Mouse (Mus musculus) c-Kit-positive CD71-positive TER-119-positive erythroid progenitor cells, embryonic 14.5 days (primary cell): ENCODE results near the gene Gzmk.

Experiments
- DNase-seq: peaks from one replicate; pipeline ENCODE4 v3.0.0-alpha.2; 2013; ENCODE audit warnings: low spot score

The Gzmk gene

GRCm38 (mm10) chr13:113202184-113202583, 23.5 kb downstream of the Gzmk start:
- DNase-seq: no peak

GRCm38 (mm10) chr13:113201631-113202030, 24.1 kb downstream of the Gzmk start:
- DNase-seq: no peak

DNA sequence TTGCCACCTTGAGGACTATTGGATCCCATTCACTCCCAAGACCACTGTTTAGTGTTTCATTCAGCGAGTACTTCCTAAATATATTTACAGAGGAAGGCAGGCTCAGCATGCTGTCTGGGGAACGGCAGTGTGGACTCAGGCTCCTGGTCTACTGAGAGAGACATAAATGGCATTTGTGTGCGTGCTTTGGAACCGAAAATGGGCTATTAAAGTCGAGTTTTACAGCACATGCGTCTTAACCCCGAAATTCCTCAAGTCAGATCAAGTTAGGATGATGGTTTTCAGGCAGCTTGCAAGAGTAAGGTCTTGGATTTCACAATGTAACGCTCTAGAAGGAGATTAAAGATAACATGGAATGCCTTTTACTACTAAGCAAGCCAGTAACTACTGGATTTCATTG, 25.0 kb downstream of the Gzmk start:
- no peak for DNase-seq

GRCm38 (mm10) chr13:113199331-113199730, 26.4 kb downstream of the Gzmk start:
- DNase-seq: no peak

GRCm38 (mm10) chr13:113197872-113198502, 27.7 kb downstream of the Gzmk start:
- no peak for DNase-seq

GRCm38 (mm10) chr13:113196808-113197674, 28.7 kb downstream of the Gzmk start:
- DNase-seq: no peak

DNA sequence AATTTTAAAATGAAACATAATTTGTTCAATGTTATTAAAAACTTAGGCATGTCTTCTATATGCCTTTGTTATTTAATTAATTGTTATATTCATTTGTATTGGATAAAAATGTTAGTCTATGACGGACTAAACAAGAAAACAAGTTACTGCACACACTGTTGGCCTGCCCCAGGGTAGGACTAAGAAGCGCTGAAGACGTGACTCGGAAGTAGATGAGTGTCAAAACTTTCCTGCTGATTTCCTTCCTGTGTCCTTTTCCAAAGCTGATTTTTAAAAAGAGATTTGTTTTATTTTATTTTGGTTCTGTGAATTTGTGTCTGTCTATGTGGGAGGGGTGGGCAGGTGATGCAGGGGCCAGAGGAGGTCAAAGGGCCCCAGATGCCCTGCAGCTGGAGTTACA, 42.0 kb downstream of the Gzmk start:
- DNase-seq: no peak

- DNase-seq: no peak
Observed at GRCm38 (mm10) chr13:113183310-113183709, 42.4 kb downstream of the Gzmk start.

DNA sequence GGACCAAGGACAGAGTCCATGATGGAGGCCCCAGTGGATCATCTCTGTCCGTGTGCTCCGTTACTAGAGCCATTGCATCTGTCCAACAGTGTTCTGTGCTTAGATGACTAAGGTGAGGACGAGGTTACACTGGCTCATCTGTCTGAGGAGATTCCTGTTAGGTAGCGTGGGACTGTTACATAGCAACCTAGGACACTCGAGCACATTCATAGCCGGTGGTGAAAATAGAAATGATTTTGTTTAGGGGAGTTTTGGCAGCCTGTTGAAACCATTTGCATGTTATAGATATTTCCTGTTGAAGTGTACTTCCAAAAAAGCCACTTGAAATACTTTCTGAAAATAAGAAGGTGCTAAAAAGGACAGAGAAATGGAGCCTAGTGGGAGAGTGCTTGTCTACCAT, 51.5 kb downstream of the Gzmk start:
- DNase-seq: no peak

GRCm38 (mm10) chr13:113170256-113170655, 55.5 kb downstream of the Gzmk start:
- DNase-seq: no peak

- DNase-seq: no peak
Observed at GRCm38 (mm10) chr13:113168018-113168534, 57.6 kb downstream of the Gzmk start.

DNA sequence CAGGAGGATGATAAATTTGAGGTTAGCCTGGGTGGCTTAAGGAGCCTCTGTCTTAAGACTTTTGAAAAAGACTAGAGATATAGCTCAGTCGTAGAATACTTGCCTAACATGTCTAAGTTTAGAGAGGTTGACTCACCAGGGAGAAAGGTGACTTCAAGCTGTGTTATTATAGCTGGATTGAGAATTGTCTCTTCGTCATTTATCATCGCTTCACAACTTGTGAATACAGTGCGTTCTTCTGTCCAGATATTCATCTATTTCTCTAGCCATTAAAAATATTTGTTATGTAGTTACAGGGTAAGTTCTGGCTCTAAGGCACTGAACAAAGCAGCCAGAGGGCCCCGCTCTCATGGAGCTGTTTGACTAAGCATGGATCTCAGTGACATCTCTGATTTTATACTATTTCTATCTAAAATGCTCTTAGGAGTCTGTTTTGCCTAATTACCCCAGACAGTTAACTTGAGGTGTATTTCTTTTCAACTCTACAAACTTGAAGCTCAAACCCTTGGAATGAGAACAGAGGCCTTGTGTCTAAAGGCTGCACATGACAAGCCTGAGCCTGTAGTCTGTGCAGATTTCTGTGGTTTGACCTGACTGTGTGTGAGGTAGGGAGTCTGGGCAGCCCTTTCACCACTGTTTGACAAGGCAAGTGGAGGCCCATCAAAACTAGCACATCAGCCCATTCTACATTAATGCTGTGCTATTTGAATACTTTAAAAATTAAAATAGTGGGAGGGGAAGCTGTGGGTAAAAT, 61.3 kb downstream of the Gzmk start:
- DNase-seq: no peak

DNA sequence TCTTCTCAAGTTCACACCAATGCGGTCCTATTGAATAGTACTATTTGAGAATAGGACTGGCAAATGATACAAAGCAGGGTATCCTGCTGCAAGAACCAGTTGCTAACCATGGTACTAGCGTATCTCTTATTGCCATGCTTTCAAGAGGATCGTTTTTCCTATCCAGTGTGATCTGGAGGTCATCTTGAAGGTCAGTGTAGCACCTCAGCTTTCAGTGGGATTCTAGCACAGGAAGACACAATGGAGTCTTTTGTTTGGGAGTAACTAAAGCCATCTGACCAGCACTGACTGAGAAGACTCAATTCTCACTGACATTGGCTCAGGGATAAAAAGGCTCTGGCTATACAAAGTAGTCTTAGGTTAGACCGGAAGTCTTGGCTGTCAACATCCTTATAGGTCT, 74.2 kb downstream of the Gzmk start:
- no peak for DNase-seq

DNA sequence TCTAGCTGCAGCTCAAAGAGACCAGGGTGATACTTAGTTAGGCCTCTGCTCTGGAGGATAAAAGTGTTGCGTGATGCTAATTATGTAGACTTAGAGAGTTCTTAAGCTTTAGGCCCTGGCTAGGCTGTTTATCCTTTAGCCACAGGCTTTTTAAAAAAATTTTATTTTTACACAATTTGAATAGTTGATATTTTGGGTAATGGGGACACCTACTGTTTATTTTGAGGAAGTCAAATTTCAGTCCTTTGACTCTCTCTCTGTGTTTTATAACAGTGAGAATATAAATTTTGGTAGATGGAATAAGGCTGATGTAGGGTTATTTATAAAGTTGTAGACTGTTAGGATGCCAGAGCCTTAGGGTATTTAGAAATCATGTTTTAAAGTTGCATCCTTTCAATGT, 86.1 kb downstream of the Gzmk start:
- DNase-seq: no peak

DNA sequence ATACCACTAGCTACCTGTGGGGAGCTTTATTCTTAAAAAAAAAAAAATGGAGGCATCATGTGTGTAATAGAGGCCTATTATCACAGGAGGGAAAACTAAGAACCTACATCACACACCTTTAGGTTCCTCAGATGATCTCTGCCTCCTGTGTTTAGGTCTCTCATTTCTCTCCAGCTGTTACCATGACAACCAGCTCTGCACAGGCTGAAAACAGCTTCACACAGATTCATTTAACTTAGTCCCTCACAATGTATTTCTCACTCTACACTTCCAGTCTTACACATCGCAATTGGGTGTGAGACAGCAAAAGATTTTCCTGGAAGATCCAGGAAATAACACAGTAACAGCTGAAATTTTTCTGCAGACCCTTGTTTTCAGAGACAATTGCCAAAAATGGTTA, 95.7 kb downstream of the Gzmk start:
- DNase-seq: no peak
